Mouse (Mus musculus): ENCODE results near the gene Necab2. TPM values are rescaled to one million over a fixed set of nuclear protein-coding genes. Genes with fewer than 3 reads are reported as not detected.

Gene Necab2
- total RNA-seq, 2 experiments from 2014 or later = 42.8 to 60.9 TPM

DNA sequence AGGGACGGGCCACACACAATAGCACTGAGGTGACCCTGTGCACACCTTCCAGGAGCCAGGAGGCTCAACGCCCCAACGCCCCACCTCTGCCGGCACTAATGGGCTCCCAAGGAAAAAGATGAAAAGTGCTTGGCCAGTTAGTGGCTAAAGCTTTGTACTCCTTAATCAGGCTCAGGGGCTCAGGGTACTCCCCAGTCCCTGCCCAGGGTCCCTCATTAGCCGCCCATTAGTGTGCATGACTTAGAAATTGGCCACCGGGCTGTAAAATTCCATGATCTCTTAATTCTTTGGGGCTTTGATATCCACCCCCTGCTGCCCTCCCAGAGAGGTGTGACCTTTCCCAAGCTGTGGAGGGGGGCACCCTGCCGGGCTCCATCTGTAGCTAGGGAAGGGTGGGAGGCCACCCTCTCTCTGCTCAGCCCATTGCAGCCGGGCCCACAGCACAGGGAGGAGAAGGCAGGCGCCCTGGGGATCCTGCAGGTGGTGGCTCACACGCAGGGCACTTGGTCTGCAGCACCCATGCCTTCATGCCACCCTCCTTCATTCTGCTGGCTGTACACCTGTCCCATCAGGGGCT, 56.8 kb downstream of the Necab2 start:
- DNase-seq (ENCODE audit: low spot score in 2 of 2) = no peak
- intact Hi-C loops (cut with DNase I) = no loop called here

DNA sequence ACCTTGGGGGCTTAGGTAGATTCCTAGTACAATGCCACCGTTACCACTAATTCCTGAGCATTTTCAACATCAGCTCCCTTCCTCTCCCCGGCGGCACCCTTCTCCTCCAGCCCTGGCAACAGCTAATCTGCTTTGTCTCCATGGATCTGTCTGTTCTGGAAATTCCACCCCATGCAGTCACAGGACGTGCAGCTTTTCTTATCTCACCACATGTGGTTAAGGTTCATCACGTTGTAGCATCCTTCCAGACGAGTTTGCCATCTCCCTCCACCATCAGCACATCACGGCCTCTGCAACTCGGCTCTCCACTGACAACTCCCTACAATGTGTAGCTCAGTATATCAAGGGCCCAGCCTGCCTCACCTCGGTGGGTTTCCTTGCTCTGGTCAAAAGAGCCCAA, 59.0 kb downstream of the Necab2 start:
- intact Hi-C loops (cut with DNase I) = no loop called here

GRCm38 (mm10) chr8:119506106-119506505, 59.6 kb downstream of the Necab2 start:
- intact Hi-C loops (cut with DNase I) = no loop called here
- DNase-seq (ENCODE audit: low spot score in 2 of 2) = no peak

More for the DNA sequence above, 59.0 kb downstream of the Necab2 start:
- no peak for DNase-seq (ENCODE audit: low spot score in 2 of 2)

DNA sequence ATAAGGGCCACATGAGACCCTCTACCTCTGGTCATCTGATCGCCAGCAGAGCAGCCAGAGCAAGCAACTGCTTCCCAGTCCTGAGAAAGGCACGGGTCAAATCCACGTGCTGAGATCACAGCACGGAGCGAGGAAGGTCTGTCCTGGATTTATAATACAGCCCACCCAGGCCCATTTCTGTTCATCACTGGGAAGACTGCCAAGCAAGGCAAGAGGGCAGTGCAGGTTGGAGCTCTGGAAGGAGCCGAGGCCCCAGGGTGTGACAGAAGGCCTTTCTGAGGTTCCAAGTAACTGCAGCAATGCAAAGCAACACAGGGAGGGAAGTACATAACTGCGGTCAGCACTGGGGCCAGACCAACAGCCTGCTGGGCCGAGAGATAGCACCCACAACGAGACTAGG, 64.0 kb downstream of the Necab2 start:
- intact Hi-C loops (cut with DNase I) = no loop called here

GRCm38 (mm10) chr8:119511722-119512121, 65.2 kb downstream of the Necab2 start:
- no peak for DNase-seq (ENCODE audit: low spot score in 2 of 2)
- intact Hi-C loops (cut with DNase I) = no loop called here

More for the DNA sequence above, 64.0 kb downstream of the Necab2 start:
- no peak for DNase-seq (ENCODE audit: low spot score in 2 of 2)

GRCm38 (mm10) chr8:119513405-119513804, 66.9 kb downstream of the Necab2 start:
- DNase-seq (ENCODE audit: low spot score in 2 of 2) = no peak
- intact Hi-C loops (cut with DNase I) = no loop called here

DNA sequence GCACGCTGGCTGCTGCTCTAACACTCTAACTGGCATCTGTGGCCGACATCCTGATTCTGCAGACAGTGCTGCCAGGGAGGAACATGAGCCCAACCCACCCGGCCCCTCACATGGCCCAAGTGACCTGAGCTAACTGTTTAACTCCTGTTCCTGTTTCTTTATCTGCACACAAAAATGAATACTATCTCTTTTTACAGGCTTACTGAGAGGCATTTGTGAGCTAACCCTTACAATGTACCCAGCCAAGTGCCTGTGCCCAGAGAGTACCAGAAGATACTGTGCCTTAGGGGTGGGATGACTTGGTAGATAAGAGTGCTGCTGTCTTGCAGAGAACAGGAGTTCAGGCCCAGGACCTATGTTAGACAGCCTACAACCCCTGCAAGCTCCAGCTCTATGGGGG, 68.4 kb downstream of the Necab2 start:
- DNase-seq (ENCODE audit: low spot score in 2 of 2) = no peak
- intact Hi-C loops (cut with DNase I) = no loop called here

- intact Hi-C loops (cut with DNase I) = no loop called here
- DNase-seq (ENCODE audit: low spot score in 2 of 2) = no peak
These were observed 69.2 kb downstream of the Necab2 start for GRCm38 (mm10) chr8:119515767-119516166.

DNA sequence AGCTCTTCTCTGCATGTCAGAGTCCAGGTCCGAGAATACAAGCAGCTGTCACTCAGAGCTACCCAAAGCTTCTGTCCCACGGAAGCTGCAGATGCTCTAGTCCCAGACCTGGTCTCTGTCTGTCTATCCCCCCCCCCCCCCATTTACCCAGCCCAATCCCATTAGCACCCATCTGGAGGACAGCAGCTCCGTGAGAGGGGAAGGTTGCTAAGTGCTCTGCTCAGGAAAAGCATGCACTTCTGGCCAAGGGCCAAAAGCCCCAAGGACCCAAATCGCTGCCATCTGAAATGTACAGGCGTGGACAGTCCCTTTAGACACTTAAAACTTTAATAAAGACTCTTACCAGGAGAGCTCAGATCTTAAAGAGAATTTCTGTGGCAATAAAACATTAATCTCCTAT, 70.2 kb downstream of the Necab2 start:
- no peak for DNase-seq (ENCODE audit: low spot score in 2 of 2)
- intact Hi-C loops (cut with DNase I) = no loop called here

- intact Hi-C loops (cut with DNase I) = loop anchor here (10.0 kb wide), 1 partner anchor 75 kb away; the partner anchor contains the start of gene Necab2
- DNase-seq (ENCODE audit: low spot score in 2 of 2) = no peak
These were observed 73.6 kb downstream of the Necab2 start for GRCm38 (mm10) chr8:119520102-119520501.

Other genes starting within 250 kb of the Necab2 start
- gene Hsbp1, start 102.2 kb upstream of the Necab2 start, total RNA-seq (2021) = 100 to 1,000 TPM; 623 to 630 TPM
- gene Mlycd, start 51.8 kb upstream of the Necab2 start, total RNA-seq (2021) = 10 to 100 TPM; 25.7 to 28.0 TPM
- under 1 TPM; 0.40 to 0.53 TPM for gene Osgin1, start 12.6 kb upstream of the Necab2 start, total RNA-seq (2021)
- gene Slc38a8, start 55.0 kb downstream of the Necab2 start, total RNA-seq (2021) = under 1 TPM; 0.17 to 0.22 TPM
- 10 to 100 TPM; 59.3 to 59.5 TPM for gene Mbtps1, start 112.0 kb downstream of the Necab2 start, total RNA-seq (2021)
- gene Hsdl1, start 128.5 kb downstream of the Necab2 start, total RNA-seq (2021) = 10 to 100 TPM; 42.3 to 47.2 TPM
- gene Dnaaf1, start 128.5 kb downstream of the Necab2 start, total RNA-seq (2021) = under 1 TPM; 0.11 to 0.20 TPM
- 10 to 100 TPM; 10.5 to 12.1 TPM for gene Taf1c, start 158.5 kb downstream of the Necab2 start, total RNA-seq (2021)
- gene Adad2, start 166.0 kb downstream of the Necab2 start, total RNA-seq (2021) = under 1 TPM in 1 of 2 experiments, not detected in 1; 0.29 TPM
- gene Kcng4, start 189.0 kb downstream of the Necab2 start, total RNA-seq (2021) = 1 to 10 TPM; 2.2 to 2.4 TPM
- 1 to 10 TPM; 8.8 to 9.3 TPM for gene Wfdc1, start 219.6 kb downstream of the Necab2 start, total RNA-seq (2021)